Mouse (Mus musculus) adrenal gland, adult (tissue): ENCODE results near the gene Reep6.
A peak's percentile ranks its signal among the peaks of the same experiment; 100 is the strongest.
"Not testable (repeated sequence)": the region's sequence is repeated elsewhere in the genome, so short reads cannot be mapped to it uniquely, and the experiment has no call there.

Experiments
- DNase-seq, 2 experiments: peaks; one replicate each; pipeline ENCODE4 v3.0.0; 2022 to 2023; ENCODE audit warnings: low spot score in 1 of 2; ENCODE audit not compliant: inconsistent age in 2 of 2

The Reep6 gene

DNA sequence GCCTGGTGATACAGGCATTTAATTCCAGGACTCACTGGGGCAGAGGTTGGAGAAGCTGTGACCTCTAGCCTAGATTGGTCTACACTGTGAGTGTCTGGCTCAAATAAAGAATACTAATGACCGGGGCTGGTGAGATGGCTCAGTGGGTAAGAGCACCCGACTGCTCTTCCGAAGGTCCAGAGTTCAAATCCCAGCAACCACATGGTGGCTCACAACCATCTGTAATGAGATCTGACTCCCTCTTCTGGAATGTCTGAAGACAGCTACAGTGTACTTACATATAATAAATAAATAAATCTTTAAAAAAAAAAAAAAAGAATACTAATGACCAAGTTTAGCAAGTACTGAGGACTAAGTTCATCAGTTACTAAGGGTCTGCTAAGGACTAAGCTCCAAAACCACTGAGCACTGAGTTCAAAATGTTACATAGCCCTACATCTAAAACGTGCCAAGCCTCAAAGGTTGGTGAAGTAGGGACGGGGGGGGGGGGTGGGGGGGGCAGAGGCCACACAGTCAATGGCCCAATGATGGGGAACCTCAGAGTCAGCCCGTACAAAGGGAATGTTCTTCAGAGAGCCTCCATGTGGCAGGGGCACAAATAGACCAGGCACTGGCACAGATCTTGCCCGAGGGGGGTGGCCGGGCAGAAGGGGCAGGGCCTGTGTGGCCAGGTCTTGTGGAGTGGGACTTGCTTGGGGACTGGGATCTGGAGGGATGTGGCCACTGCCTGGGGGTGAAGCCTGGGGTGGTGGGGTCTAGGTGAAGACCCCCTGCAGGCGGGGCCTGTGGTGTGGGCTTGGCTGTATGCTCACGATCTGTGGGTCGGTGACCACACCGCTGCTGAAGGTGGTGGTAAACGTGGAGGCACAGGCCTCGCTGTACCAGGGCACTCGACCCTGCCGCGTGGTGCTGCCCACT lies 5.4 kb upstream of the Reep6 start:
- DNase-seq: peak in 1 of 2 experiments; percentile 43

GRCm38 (mm10) chr10:80325045-80325444 lies 4.7 kb upstream of the Reep6 start:
- peak in 1 of 2 experiments; percentile 45 for DNase-seq

DNA sequence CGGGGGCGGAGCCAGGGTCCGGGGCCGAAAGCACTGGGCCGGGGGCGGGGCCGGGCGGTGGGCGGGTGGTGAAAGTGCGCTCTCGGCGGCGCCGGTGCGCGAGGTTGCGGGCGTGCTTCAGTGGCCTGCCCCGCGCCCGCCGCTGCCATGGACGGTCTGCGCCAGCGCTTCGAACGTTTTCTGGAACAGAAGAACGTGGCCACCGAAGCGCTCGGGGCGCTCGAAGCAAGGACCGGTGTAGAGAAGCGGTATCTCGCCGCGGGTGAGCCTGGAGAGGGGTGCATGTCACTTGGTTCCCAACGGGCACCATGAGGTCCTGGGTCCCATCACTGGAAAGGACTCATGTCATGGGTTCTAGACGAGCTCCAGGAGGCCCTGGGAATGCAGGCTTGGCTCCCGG lies 331 bp downstream of the Reep6 start:
- DNase-seq: no peak

DNA sequence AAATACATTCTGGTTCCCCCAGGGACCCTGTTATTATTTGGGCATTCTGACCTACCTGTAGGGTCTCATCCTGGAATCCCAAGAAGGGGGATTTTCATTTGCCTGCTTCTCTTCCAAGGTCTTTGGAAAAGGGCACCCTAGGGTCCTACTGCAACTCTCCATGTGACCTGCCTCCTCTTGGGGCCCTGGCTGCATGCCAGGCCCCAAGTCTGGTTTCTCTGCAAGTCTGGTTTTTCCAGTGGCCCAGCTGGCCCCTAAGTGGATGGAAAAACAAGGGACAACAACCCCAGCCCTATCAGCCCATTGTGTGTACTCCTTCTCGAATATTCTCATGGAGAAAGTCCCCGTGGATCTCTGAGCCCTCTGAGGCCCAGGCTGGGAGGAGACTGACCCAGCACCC lies 1.1 kb downstream of the Reep6 start:
- DNase-seq: no peak

GRCm38 (mm10) chr10:80331636-80332524 lies 2.1 kb downstream of the Reep6 start:
- no peak for DNase-seq

DNA sequence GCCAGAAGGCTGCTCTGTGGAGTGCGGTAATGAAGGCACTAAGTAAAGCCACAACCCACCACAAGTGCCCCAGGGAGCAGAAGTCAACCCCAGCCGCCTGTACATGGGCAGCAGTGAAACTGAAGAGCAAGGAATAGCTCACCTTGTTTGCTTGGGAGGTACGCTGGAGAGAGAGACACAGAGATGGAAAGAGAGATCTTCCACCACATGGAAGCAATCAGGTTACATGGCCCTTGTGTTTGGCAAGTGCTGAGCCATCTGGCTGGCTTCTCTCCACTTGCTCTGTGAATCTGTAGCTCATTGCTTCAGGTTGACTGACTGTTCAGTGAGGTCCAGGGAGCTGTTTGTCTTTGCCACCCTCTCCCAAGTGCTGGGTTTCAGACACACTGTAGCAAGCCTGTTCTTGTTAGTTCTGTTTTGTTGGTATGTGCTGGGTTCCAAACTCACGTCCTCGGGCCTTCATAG lies 2.8 kb downstream of the Reep6 start:
- DNase-seq: no peak

- DNase-seq: no peak
Observed at GRCm38 (mm10) chr10:80336263-80336662, 6.5 kb downstream of the Reep6 start.

GRCm38 (mm10) chr10:80339941-80340750 lies 10.4 kb downstream of the Reep6 start:
- DNase-seq: peak; percentile 74 to 94

GRCm38 (mm10) chr10:80341026-80341425 lies 11.3 kb downstream of the Reep6 start:
- DNase-seq: no peak

DNA sequence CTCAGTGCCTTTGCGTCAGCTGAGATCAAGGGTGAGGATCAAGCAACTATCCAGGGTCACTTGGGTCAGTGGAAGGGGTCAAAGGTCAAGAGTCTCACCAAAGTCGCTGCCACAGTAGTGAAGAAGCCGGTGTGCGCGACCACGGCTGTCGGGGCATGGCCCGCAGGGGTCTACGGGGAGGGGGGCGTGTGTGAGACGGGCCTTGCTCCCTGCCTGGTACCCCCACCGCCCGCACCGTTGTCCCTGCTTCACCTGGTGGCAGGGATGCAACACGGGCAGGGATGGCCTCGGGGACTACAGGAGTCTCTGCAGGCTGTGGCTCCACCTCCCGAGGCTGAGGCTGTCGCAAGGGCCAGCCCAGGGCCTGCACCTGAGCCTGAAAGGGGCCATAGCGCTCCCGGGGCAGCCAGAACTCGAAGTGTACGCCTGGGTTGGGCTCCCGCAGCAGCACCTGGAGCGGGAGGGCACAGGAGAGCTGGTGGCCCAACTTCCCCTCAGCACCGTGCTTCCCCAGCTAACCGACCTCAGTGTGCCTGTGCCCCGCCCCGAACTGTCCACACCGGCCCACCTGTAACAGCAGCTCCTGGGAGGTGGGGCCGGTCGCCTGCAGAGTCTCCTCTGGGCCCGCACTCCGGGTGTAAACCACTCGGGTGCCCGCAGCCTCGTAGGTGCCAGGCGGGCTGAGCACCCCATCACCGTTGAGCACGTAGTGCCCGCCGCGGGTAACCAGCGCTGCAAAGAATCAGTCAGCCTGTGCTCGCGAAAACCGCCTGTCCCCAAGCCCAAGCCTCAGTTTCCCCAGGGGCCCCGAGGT lies 11.9 kb downstream of the Reep6 start:
- DNase-seq: no peak

GRCm38 (mm10) chr10:80342305-80342748 lies 12.6 kb downstream of the Reep6 start:
- DNase-seq: peak in 1 of 2 experiments; percentile 11

- peak; percentile 74 to 83 for DNase-seq
Observed at GRCm38 (mm10) chr10:80342749-80343424, 13.1 kb downstream of the Reep6 start.

- DNase-seq: peak in 1 of 2 experiments; percentile 24
Observed at GRCm38 (mm10) chr10:80343425-80343895, 13.7 kb downstream of the Reep6 start.

- DNase-seq: peak; percentile 37 to 50
Observed at GRCm38 (mm10) chr10:80344131-80344661, 14.4 kb downstream of the Reep6 start.

DNA sequence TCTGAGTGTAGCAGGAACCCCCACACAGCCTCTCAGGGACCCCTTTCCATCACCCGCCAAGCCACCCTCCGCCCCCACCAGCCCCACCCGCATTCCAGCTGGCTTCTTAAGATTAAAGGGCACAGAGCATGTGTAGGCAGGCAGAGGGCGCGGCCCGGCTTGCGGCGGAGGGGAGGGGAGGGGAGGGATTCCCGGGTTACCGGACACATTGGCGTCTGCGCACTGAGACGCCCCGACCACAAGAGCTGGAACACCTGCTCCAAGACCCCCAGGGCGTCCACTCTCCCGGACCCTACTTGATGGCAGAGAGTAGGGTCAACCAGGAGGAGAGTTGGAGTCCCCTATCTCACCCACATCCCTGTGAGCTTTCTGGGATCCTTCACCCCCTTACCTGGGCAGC lies 15.4 kb downstream of the Reep6 start:
- no peak for DNase-seq

- not testable (repeated sequence) for DNase-seq
Observed at GRCm38 (mm10) chr10:80345929-80346328, 16.2 kb downstream of the Reep6 start.

- DNase-seq: peak in 1 of 2 experiments; percentile 51
Observed at GRCm38 (mm10) chr10:80347514-80347967, 17.8 kb downstream of the Reep6 start.

DNA sequence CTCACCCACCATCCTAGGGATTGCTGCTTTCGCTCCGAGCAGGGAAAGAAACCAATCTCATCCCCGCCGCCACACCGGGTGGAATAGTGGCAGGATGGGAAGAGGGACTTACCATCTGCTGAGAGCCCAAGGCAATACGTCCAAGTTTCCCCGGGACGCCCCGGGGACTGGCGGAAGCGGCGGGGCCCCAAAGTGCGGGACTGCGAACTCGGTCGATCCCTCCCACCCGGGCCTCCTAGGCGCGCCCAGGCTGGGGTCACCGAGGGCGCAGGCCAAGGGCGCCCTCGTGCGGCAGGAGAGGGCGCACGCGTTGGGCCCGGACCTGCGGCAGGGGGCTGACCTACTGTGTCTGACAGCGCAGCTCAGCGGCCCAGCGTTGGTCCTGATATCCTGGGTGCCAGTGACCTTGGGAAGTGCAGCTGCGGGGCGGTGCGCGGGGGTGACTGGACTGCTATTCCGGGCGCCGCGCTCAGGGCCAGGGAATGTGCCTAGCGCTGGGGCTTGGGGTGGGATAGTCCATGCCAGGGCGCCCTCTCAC lies 18.6 kb downstream of the Reep6 start, which contains the start of gene Adamtsl5:
TSS of gene Adamtsl5 (minus strand) at position 169 of the 538 bp plus-strand sequence.
- peak; percentile 62 to 75 for DNase-seq
